16 mouse cellular contexts compared by ENCODE assay signal in the genomic region with DNA sequence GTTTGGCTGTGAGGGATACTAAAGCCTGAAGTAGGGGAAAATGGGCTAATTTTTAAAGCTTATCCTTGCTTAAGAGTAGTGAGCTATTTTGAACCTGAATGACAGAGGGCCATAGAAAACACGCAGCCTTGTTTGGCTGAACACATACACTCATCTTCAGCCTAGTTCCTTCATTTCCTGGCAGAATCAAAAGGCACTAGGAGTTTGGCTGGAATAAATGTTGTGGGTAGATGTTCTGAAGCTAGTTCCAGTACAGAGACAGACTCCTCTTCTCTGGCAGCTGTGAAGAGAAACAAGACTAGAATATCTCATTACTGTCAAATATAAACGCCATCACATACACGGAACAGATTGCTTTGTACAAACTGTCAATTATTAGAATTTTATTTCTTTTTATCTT.
DNase-seq lines count a peak whose midpoint lies in the region.
"Had no signal": no experiment of that assay in that cellular context is flagged by ENCODE, and none has a peak within 500 bp of the region (broad histone marks: within the 10 kb centered on the region; RNA-seq: fewer than 3 reads in every experiment).

No protein-coding gene starts in this region.

- intact Hi-C loops in left cerebral cortex, postnatal 36 days (cut with DNase I): no loop called here
- intact Hi-C loops in heart, postnatal 36 days (cut with DNase I): no loop called here

- DNase-seq in layer of hippocampus, adult 18-20 months (ENCODE audit: low spot score in 2 of 2): peak; percentile 27 to 77
- DNase-seq in layer of hippocampus, postnatal 10 days (ENCODE audit: low spot score in 2 of 2): no peak
- DNase-seq in fibroblast of lung, adult 2 months (ENCODE audit: low read depth): peak; percentile 13
- peak; percentile 84 for DNase-seq in layer of hippocampus, adult 9-11 months
- DNase-seq in left cerebral cortex, postnatal 36 days (ENCODE audit: low spot score in 2 of 2): peak; percentile 12 to 19
- no peak for DNase-seq in heart, postnatal 36 days
- DNase-seq in urinary bladder, postnatal 36 days (ENCODE audit: low spot score in 2 of 2): no peak
- DNase-seq: adrenal gland, postnatal 10 days; cerebellum, adult 11 months; cerebellum, postnatal 36 days; gastrocnemius, postnatal 10 days; heart, adult 18-20 months; heart, postnatal 4 days; kidney, adult 11 months; lung, postnatal 4 days; thymus, postnatal 25 days had no signal

Comparison
In these comparisons a context has a peak if more than half of its experiments do, and no peak if none do; other contexts are left out.
1. DNase-seq: peak in layer of hippocampus, adult 18-20 months (2 of 2), fibroblast of lung, adult 2 months (single experiment), layer of hippocampus, adult 9-11 months (single experiment) and left cerebral cortex, postnatal 36 days (2 of 2); none in layer of hippocampus, postnatal 10 days (0 of 2), heart, postnatal 36 days (0 of 2) and urinary bladder, postnatal 36 days (0 of 2).